Mouse (Mus musculus) bone marrow macrophage, adult 2 months (primary cell): ENCODE data around the gene Tmub1.

Experiments
- CTCF ChIP-seq: IDR thresholded peaks from 2 replicates; pipeline ENCODE4 v1.5.1; 2012; ENCODE audit warnings: low read depth, mild to moderate bottlenecking, low read length, moderate library complexity
- POLR2A ChIP-seq: IDR thresholded peaks from 2 replicates; pipeline ENCODE4 v1.6.1; 2012; ENCODE audit warnings: mild to moderate bottlenecking, low read depth, low read length, borderline replicate concordance

DNA sequence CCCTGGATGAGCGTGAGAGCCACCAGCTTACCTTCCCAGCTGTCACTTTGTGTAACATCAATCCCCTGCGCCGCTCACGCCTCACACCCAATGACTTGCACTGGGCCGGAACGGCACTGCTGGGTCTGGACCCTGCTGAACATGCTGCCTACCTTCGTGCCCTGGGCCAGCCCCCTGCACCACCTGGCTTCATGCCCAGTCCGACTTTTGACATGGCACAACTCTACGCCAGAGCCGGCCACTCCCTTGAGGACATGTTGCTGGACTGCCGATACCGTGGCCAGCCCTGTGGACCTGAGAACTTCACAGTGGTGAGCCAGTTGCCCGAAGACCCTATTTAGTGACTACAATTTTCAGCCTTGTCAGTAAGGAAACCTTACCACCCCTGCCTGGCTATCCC is 33.7 kb downstream of the Tmub1 start:
- no peak for TF ChIP-seq CTCF
- no peak for TF ChIP-seq POLR2A
